Mouse (Mus musculus): ENCODE measurements around the gene Hhipl1.

The Hhipl1 gene

GRCm38 (mm10) chr12:108305812-108306794 is at the start of gene Hhipl1:
Hhipl1 (plus strand) TSS chr12:108306270.
- DNase-seq (ENCODE audit: low spot score in 2 of 2) = peak in 1 of 2 experiments; percentile 34

DNA sequence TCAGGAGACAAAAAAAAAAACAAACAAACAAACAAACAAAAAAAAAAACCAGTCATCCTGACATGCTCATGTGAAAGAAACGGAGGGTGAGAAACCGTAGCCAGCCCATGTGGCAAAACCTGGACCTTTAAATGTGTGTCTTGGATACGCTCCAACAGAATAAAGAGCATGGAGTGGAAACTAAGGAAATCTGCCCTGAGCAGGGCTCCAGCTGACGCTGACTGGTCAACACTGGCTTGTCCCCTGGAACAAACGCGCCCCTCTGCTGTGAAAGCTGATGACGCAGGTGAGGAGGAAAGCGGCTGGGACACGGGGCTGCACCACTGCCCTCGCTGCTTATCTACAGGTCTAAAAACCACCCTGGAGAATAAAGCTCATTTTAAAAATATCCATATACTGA is 49.3 kb upstream of the Hhipl1 start:
- no peak for DNase-seq (ENCODE audit: low spot score in 2 of 2)

GRCm38 (mm10) chr12:108259322-108260049 is 46.6 kb upstream of the Hhipl1 start:
- no peak for DNase-seq (ENCODE audit: low spot score in 2 of 2)

DNA sequence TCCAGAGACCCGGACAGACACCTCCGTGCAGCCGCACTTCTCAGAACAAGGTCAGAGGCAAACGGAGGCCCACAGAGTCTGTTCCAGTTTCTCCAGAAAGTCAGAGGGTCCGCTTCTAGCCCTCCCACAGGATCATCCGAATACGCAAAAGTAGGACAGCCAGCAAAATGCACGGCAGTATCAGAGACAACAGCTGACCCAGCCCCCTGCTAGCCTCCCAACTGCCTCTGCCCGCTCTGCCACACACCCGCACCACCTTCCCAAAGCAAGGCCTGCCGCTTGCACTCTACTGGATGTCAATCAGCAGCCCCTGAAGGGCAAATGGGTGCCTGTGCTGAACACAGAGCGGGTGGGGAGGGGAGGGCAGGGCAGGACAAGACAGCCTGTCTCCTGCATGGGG is 45.1 kb upstream of the Hhipl1 start:
- no peak for DNase-seq (ENCODE audit: low spot score in 2 of 2)

- no peak for DNase-seq (ENCODE audit: low spot score in 2 of 2)
Measured at GRCm38 (mm10) chr12:108264918-108265317, 41.2 kb upstream of the Hhipl1 start.

GRCm38 (mm10) chr12:108265831-108266619 is 40.0 kb upstream of the Hhipl1 start:
- peak in 1 of 2 experiments; percentile 36 for DNase-seq (ENCODE audit: low spot score in 2 of 2)

DNA sequence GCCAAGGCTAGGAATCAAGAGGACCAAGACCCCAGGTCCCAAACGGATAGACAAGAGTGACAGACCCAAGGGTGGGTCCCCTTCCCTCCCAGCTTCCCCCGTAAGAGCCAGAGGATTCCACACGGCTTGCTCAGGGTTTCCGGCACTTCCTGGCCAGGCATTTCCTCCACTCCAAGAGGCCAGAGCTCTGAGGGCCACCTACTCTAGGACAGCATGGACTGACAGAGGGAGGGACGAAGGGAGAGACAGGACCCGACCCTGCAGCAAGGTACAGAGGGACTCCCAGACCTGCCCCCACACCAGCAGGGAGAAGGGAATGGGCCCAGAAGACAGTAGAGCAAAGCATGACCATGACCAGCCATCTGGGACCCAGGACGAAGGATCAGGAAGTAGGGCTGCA is 38.4 kb upstream of the Hhipl1 start:
- no peak for DNase-seq (ENCODE audit: low spot score in 2 of 2)

DNA sequence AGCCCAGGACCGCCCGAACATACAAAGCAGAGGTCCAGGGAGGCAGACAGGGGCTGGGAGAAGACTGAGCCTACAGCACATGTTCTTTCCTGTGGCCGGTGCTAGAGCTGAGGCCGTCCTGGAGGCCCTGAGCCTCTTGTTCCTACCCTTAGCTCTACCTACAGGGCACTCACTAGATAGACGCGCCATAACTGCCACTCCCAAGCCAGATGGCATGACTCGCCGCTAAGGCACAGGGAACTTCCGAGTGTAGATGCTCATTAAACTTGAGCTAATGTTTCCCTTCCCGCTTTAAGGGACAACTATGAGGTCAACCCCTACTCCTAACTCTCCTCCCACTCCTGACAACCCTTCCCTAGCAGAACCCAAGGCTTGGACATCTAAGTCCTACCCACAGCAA is 37.1 kb upstream of the Hhipl1 start:
- no peak for DNase-seq (ENCODE audit: low spot score in 2 of 2)

DNA sequence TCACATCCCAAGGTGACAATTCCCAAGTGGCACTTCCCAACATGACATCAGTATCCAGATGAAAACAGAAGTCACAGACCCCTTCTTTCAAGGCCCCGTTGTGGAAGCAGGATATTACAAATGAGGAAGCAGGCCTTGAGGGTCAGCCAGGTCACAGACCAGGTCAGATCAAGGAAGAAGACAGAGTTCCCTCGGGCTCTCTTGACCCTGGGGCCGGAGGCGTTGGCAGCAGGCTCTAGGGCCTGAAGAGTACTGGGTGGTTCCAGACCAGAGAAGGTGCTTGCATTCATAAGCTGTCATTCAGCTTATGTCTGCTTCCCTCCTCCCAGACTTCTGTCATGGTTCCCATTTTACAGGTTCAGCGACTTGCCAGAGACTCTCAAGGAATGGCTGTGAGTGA is 36.4 kb upstream of the Hhipl1 start:
- no peak for DNase-seq (ENCODE audit: low spot score in 2 of 2)

DNA sequence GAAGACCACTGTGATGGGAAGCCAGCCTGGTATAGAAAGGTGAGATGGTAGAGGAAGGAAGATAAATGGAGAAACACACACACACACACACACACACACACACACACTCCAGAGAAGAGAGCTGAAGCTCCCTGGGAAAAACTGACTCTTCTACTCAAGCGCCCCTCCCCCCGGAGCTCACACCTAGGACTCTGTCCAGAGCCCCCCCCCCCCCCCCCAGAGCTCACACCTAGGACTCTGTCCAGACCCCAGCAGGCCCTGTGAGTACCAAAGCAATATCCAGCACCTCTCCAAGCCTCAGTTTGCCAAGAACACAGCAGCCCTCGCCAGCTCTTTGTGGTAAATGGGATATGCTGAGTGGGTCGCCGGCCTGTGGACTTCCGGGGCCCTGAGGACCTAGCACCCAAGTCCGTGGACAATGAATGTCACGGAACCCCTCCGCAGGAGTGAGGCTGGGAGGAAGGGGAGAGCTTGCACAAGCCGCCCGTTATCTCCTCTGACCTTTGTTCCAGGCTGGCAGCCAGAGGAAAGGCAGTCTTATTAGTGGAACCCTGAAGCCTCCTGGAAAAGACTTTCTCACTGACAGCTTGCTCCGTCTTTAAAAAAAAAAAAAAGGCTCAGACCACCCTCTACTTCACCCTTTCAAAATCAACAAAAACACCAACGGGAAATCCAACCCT is 35.7 kb upstream of the Hhipl1 start:
- no peak for DNase-seq (ENCODE audit: low spot score in 2 of 2)

DNA sequence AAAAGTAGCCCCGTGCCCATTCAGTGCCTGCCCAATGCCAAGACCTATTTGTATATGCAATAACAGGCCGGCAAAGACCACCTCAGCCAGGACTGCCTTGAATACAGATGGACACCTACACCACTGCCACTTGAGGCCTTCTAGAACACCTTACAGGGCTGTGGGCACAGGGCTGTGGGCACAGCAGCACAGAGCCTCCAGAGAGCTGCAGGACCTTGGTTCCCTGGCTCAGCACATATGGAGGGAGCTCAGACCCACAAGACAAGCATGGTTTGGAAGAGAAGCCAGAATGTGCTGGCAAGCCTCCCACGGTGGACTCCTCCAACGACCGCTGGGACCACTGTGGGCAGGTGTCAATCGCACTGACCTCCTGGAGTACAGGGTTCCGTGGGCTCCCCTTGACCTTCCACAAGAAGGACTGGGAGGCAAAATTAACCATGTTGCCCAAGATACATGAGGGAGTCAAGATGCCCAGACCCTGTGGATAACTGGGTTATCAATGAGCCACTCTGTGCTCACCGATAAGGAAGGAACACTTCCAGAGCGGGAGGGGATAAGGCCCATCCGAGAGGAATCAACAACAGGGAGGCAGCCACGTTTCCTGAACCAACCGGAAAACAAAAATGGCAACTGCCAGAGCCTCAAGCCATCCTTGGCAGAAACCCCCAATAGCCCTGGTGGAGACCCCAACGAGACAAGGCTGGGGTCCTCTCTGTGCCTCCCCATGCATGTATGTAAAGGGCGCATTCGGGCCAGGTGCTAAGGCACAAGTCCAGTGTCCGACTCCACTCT is 34.5 kb upstream of the Hhipl1 start:
- no peak for DNase-seq (ENCODE audit: low spot score in 2 of 2)

DNA sequence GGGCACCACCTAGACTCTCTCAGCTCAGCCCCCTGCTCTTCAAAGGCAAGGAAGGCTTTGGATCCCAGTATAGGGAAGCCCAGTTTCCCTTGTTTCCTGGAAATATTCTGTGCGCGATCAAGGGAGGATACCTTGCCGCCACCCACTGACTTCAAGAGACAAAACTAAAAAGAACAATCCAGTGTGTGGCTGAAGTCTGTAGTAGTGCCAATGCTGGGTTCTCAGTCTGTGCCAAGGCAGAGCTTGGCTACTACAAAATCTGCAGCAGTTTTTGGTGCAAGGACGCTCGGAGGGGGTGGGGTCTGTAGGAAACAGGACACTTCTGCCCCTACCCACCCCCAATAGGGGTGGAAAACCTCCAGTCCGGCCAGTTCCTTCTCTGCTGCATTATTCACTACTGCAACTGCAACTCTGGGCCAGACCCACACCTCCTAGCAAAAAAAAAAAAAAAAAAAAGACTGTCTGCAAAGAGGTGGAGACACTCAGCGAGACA is 33.9 kb upstream of the Hhipl1 start:
- DNase-seq (ENCODE audit: low spot score in 2 of 2) = no peak

DNA sequence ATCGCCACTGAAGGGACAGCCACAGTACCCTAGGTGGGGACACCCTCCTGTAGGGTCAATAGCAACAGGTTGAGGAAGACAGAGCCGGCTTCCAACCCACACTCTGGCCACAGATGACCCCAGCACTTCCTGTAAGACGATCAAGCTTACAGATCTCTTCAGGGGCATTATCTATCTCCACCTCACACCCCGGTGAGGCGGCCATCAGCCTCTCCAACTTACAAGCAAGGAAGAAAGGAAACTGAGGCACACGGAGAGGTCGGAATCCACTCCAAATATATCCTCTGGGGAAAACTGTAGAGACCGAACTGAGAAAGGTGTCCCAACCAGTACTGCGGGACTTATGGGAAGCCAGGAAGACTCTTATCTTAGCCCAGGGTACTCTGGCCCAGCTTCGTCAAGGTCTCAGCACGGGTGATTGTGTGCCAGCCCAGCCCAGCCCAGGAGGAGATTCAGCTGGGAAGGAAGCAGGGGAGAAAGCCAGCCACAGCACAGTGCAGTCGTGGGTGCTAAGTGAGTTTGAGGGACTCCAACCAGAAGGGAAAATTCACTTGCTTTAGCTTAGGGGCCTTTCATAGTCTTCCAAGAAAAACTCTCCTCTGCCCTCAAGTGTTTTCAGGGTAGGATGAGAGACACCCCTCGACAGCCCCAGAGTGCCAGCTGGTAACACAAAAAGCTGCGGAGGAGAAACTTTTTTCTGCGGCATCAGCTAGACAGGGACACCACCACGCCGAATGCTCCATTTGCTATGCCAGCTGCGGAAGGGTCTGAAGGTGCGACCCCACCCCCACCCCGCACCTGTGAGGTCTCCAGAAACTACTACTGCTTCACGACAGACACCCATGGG is 32.4 kb upstream of the Hhipl1 start:
- no peak for DNase-seq (ENCODE audit: low spot score in 2 of 2)

DNA sequence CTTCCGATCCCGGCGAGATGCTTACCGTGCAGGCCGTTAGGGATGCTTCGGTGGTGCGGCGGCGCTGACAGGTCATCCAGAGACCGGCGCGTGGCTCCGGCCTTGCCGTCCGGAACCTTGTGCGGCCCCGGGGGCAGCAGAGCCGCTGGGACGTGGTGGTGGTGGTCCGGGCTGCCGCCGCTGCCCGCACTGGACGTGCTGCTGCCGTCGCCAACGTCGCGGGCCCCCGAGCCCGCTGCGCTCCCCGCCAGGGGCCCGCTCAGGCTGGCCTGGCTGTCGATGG is 31.8 kb upstream of the Hhipl1 start:
- no peak for DNase-seq (ENCODE audit: low spot score in 2 of 2)

GRCm38 (mm10) chr12:108274661-108275507 is 31.2 kb upstream of the Hhipl1 start, which contains the start of gene Ccdc85c:
Ccdc85c (minus strand) TSS chr12:108275425.
- DNase-seq (ENCODE audit: low spot score in 2 of 2) = no peak

- peak; percentile 96 to 97 for DNase-seq (ENCODE audit: low spot score in 2 of 2)
Measured at GRCm38 (mm10) chr12:108275508-108275890, 30.6 kb upstream of the Hhipl1 start.

- DNase-seq (ENCODE audit: low spot score in 2 of 2) = peak in 1 of 2 experiments; percentile 31
Measured at GRCm38 (mm10) chr12:108275920-108276822, 29.9 kb upstream of the Hhipl1 start.
